Mouse (Mus musculus): ENCODE results near the gene Serpinb1a. TPM values are rescaled to one million over a fixed set of nuclear protein-coding genes. Genes with fewer than 3 reads are reported as not detected.
"Not testable (repeated sequence)": the region's sequence is repeated elsewhere in the genome, so short reads cannot be mapped to it uniquely, and the experiment has no call there.

The Serpinb1a gene
- 1 to 10 TPM; 2.2 to 4.4 TPM for total RNA-seq (2021)

- intact Hi-C loops (cut with DNase I): no loop called here
- DNase-seq (ENCODE audit: low spot score in 2 of 2): no peak
These were observed at the start of gene Serpinb1a for GRCm38 (mm10) chr13:32850668-32851404. Gene Serpinb1a, minus strand, starts transcription at chr13:32851185.

GRCm38 (mm10) chr13:32900639-32901038 is 49.7 kb upstream of the Serpinb1a start:
- intact Hi-C loops (cut with DNase I): loop anchor here (5.0 kb wide), 2 partner anchors 922 to 997 kb away; no protein-coding TSS in a partner anchor
- no peak for DNase-seq (ENCODE audit: low spot score in 2 of 2)

GRCm38 (mm10) chr13:32899114-32899513 is 48.1 kb upstream of the Serpinb1a start:
- intact Hi-C loops (cut with DNase I); DNase-seq (ENCODE audit: low spot score in 2 of 2): not testable (repeated sequence)

- no peak for DNase-seq (ENCODE audit: low spot score in 2 of 2)
- intact Hi-C loops (cut with DNase I): no loop called here
These were observed 47.1 kb upstream of the Serpinb1a start, which contains the start of gene Serpinb1c for GRCm38 (mm10) chr13:32898111-32898510. Gene Serpinb1c, minus strand, starts transcription at chr13:32898211.

GRCm38 (mm10) chr13:32896931-32897330 is 45.9 kb upstream of the Serpinb1a start:
- no peak for DNase-seq (ENCODE audit: low spot score in 2 of 2)
- intact Hi-C loops (cut with DNase I): no loop called here

- intact Hi-C loops (cut with DNase I): no loop called here
- DNase-seq (ENCODE audit: low spot score in 2 of 2): no peak
These were observed 33.8 kb upstream of the Serpinb1a start for GRCm38 (mm10) chr13:32884755-32885154.

GRCm38 (mm10) chr13:32873862-32874261 is 22.9 kb upstream of the Serpinb1a start:
- DNase-seq (ENCODE audit: low spot score in 2 of 2): no peak

GRCm38 (mm10) chr13:32868843-32869242 is 17.9 kb upstream of the Serpinb1a start:
- no peak for DNase-seq (ENCODE audit: low spot score in 2 of 2)
- intact Hi-C loops (cut with DNase I): no loop called here

More at GRCm38 (mm10) chr13:32873862-32874261, 22.9 kb upstream of the Serpinb1a start:
- intact Hi-C loops (cut with DNase I): loop anchor here (10.0 kb wide), 1 partner anchor 1021 kb away; no protein-coding TSS in a partner anchor

- DNase-seq (ENCODE audit: low spot score in 2 of 2); intact Hi-C loops (cut with DNase I): not testable (repeated sequence)
These were observed 17.2 kb upstream of the Serpinb1a start for GRCm38 (mm10) chr13:32868233-32868632.

GRCm38 (mm10) chr13:32867030-32867429 is 16.0 kb upstream of the Serpinb1a start:
- intact Hi-C loops (cut with DNase I): no loop called here
- DNase-seq (ENCODE audit: low spot score in 2 of 2): no peak

GRCm38 (mm10) chr13:32866484-32866883 is 15.5 kb upstream of the Serpinb1a start:
- DNase-seq (ENCODE audit: low spot score in 2 of 2): peak; percentile 67 to 70
- intact Hi-C loops (cut with DNase I): no loop called here

- DNase-seq (ENCODE audit: low spot score in 2 of 2): no peak
- intact Hi-C loops (cut with DNase I): no loop called here
These were observed 14.6 kb upstream of the Serpinb1a start for GRCm38 (mm10) chr13:32865591-32865990.

- DNase-seq (ENCODE audit: low spot score in 2 of 2); intact Hi-C loops (cut with DNase I): not testable (repeated sequence)
These were observed 13.5 kb upstream of the Serpinb1a start for GRCm38 (mm10) chr13:32864529-32864928.

- DNase-seq (ENCODE audit: low spot score in 2 of 2): no peak
- intact Hi-C loops (cut with DNase I): no loop called here
These were observed 12.5 kb upstream of the Serpinb1a start for GRCm38 (mm10) chr13:32863456-32863855.

- intact Hi-C loops (cut with DNase I): no loop called here
- DNase-seq (ENCODE audit: low spot score in 2 of 2): no peak
These were observed 9.8 kb upstream of the Serpinb1a start for GRCm38 (mm10) chr13:32860821-32861220.

GRCm38 (mm10) chr13:32853073-32853472 is 2.1 kb upstream of the Serpinb1a start:
- no peak for DNase-seq (ENCODE audit: low spot score in 2 of 2)
- intact Hi-C loops (cut with DNase I): no loop called here

- DNase-seq (ENCODE audit: low spot score in 2 of 2): no peak
- intact Hi-C loops (cut with DNase I): no loop called here
These were observed 1.6 kb upstream of the Serpinb1a start for GRCm38 (mm10) chr13:32852539-32852938.

- DNase-seq (ENCODE audit: low spot score in 2 of 2): peak in 1 of 2 experiments; percentile 22
- intact Hi-C loops (cut with DNase I): no loop called here
These were observed 982 bp upstream of the Serpinb1a start for GRCm38 (mm10) chr13:32851967-32852366.

- intact Hi-C loops (cut with DNase I): no loop called here
- no peak for DNase-seq (ENCODE audit: low spot score in 2 of 2)
These were observed 829 bp downstream of the Serpinb1a start for GRCm38 (mm10) chr13:32850156-32850555.

GRCm38 (mm10) chr13:32849531-32850123 is 1.4 kb downstream of the Serpinb1a start:
- no peak for DNase-seq (ENCODE audit: low spot score in 2 of 2)
- intact Hi-C loops (cut with DNase I): no loop called here

- intact Hi-C loops (cut with DNase I): no loop called here
- no peak for DNase-seq (ENCODE audit: low spot score in 2 of 2)
These were observed 1.9 kb downstream of the Serpinb1a start for GRCm38 (mm10) chr13:32849092-32849491.

All from left cerebral cortex, postnatal 36 days (tissue).